Mouse (Mus musculus): ENCODE data around the gene Asb14. TPM values are rescaled to one million over a fixed set of nuclear protein-coding genes. Genes with fewer than 3 reads are reported as not detected.
"Not testable (repeated sequence)": the region's sequence is repeated elsewhere in the genome, so short reads cannot be mapped to it uniquely, and the experiment has no call there.

Asb14 gene
- polyA plus RNA-seq, 1 experiment = not detected

DNA sequence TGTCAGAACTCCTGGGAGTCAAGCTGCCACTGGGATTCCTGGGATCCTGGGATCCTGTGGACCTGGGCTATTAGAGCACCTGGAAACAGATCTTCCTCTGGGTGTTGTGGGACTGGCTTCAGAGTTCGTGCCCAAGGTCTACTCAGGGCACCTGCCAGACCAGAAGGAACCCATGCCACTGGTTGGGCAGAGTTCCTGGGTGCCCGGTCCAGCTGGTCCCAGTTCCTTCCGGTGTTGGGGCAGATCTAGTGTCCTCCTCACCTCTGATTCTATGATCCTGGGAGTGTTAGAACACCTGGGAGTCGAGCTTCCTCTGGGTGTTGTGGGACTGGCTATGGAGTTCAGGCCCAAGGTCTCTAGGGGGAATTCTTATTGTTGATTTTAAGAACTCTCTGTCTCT is 13.0 kb downstream of the Asb14 start:
- no peak for DNase-seq (ENCODE audit: low read depth in 1 of 2, low spot score in 2 of 2)
- H3K36me3 ChIP-seq (ENCODE audit: control insufficient read depth, insufficient read depth, low read length) = no peaks in the 10 kb centered on the region
- no peak overlapping the region for H3K4me3 ChIP-seq (ENCODE audit: extremely low read depth, insufficient read depth, insufficient read length)
- 88% methylated on average over 4 of the region's 4 CpGs for WGBS
- H3K27ac ChIP-seq (ENCODE audit: insufficient read depth, low read length) = no peak overlapping the region
- H3K27me3 ChIP-seq (ENCODE audit: control insufficient read depth, insufficient read depth, low read length) = no peaks in the 10 kb centered on the region
- TF ChIP-seq CTCF (IDR thresholded peaks at IDR 0.05; ENCODE audit: extremely low read depth, insufficient read depth, insufficient read length, insufficient replicate concordance) = no peak
- no peak for TF ChIP-seq POLR2A (IDR thresholded peaks at IDR 0.05; ENCODE audit: low read depth, low read length)
- H3K4me1 ChIP-seq (ENCODE audit: control insufficient read depth, insufficient read depth, insufficient read length) = no peaks in the 10 kb centered on the region

DNA sequence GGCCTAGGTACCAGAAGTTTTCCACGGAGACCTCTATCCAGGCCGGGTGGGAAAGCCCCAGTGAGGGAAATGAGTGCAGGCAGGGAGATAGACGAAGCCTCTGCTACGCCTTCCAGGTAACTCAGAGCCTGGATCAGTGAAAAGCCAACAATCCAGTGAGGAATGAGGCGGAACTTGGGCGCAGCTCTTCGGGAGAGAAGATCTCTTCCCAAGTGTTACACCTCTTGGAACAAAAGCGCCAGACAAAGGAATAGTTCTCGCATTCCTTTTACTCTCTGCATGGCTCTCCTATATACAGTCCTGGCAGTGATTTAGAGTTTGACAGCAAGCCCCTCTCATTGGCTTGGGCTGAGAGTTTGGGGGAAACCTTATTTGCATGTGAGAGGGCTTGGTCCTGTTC is 16.1 kb downstream of the Asb14 start:
- H3K27ac ChIP-seq (ENCODE audit: insufficient read depth, low read length); H3K27me3 ChIP-seq (ENCODE audit: control insufficient read depth, insufficient read depth, low read length); H3K4me1 ChIP-seq (ENCODE audit: control insufficient read depth, insufficient read depth, insufficient read length); H3K36me3 ChIP-seq (ENCODE audit: control insufficient read depth, insufficient read depth, low read length); H3K4me3 ChIP-seq (ENCODE audit: extremely low read depth, insufficient read depth, insufficient read length); DNase-seq (ENCODE audit: low read depth in 1 of 2, low spot score in 2 of 2): not testable (repeated sequence)
- WGBS = 87% methylated on average over 9 of the region's 9 CpGs

DNA sequence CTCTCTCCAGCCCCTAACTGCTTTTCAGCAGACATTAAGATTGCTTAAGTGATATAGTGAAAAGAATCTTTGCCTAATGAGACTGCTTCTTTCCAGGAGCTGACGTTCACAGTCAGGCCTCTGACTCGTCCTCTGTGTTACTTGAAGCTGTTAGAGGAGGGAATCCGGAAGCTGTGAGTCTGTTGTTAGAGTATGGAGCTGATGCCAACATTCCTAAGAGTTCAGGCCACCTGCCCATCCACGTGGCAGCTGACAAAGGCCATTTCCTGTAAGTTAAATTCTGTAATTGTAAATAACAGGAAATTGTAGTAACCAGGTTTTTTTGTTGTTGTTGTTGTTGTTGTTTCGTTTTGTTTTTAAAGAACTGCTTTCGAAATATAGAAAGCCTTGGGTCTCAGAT is 16.8 kb downstream of the Asb14 start:
- no peak for DNase-seq (ENCODE audit: low read depth in 1 of 2, low spot score in 2 of 2)
- no peak for TF ChIP-seq CTCF (IDR thresholded peaks at IDR 0.05; ENCODE audit: extremely low read depth, insufficient read depth, insufficient read length, insufficient replicate concordance)
- TF ChIP-seq POLR2A (IDR thresholded peaks at IDR 0.05; ENCODE audit: low read depth, low read length) = no peak
- 75% methylated on average over 6 of the region's 6 CpGs for WGBS
- Histone ChIP-seq H3K4me1 (ENCODE audit: control insufficient read depth, insufficient read depth, insufficient read length) (no peaks in the 10 kb centered on the region), H3K27ac (ENCODE audit: insufficient read depth, low read length) (no peak overlapping the region), H3K36me3 (ENCODE audit: control insufficient read depth, insufficient read depth, low read length) (no peaks in the 10 kb centered on the region; the same call in 1 of the 2 replicates), H3K4me3 (ENCODE audit: extremely low read depth, insufficient read depth, insufficient read length) (no peak overlapping the region), H3K27me3 (ENCODE audit: control insufficient read depth, insufficient read depth, low read length) (no peaks in the 10 kb centered on the region)

DNA sequence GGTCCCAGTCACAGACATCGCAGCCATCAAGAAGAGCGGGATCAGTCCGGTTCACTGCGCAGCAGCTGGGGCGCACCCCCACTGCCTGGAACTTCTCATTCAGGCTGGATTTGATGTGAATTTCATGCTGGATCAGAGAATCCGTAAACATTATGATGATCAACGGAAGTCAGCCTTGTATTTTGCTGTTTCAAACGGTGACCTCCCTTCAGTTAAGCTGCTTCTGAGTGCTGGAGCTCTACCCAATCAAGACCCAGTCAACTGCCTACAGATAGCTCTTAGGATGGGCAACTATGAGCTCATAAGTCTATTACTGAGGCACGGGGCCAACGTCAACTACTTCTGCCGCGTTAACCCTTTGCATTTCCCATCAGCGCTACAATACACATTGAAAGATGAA is 17.5 kb downstream of the Asb14 start:
- no peaks in the 10 kb centered on the region for H3K4me1 ChIP-seq (ENCODE audit: control insufficient read depth, insufficient read depth, insufficient read length)
- no peak overlapping the region for H3K4me3 ChIP-seq (ENCODE audit: extremely low read depth, insufficient read depth, insufficient read length)
- 93% methylated on average over 13 of the region's 13 CpGs for WGBS
- no peak for TF ChIP-seq CTCF (IDR thresholded peaks at IDR 0.05; ENCODE audit: extremely low read depth, insufficient read depth, insufficient read length, insufficient replicate concordance)
- TF ChIP-seq POLR2A (IDR thresholded peaks at IDR 0.05; ENCODE audit: low read depth, low read length) = no peak
- H3K36me3 ChIP-seq (ENCODE audit: control insufficient read depth, insufficient read depth, low read length) = no peaks in the 10 kb centered on the region; the same call in 1 of the 2 replicates
- H3K27me3 ChIP-seq (ENCODE audit: control insufficient read depth, insufficient read depth, low read length) = no peaks in the 10 kb centered on the region
- H3K27ac ChIP-seq (ENCODE audit: insufficient read depth, low read length) = no peak overlapping the region
- DNase-seq (ENCODE audit: low read depth in 1 of 2, low spot score in 2 of 2) = no peak

DNA sequence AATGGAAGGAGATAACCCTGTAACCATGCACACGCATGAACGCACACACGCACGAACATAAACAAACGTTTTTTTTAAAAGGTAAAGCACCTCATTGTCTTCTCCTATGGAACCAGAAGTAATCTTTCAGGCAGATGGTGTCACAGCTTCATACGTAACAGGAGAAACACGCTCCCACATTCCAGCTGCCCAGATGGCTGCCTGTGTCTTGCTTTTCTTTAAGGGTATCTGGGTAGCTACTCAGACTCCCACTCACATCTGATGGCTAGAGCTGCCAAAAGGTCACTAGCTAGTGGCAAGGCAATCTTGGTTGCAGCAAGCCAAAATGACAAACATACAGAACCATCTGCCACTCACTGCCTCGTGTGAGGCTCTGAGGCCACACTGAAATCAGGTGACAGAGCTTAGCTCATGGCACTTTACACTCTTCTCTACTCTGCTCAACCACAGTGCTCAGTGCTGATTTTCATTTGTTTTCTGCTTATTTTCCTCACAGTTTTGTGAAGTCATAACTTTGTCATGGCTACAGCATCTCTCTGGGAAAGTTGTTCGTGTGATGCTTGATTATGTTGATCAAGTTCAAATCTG is 19.4 kb downstream of the Asb14 start:
- no peak for DNase-seq (ENCODE audit: low read depth in 1 of 2, low spot score in 2 of 2)
- Histone ChIP-seq H3K4me1 (ENCODE audit: control insufficient read depth, insufficient read depth, insufficient read length) (no peaks in the 10 kb centered on the region), H3K27me3 (ENCODE audit: control insufficient read depth, insufficient read depth, low read length) (no peaks in the 10 kb centered on the region), H3K4me3 (ENCODE audit: extremely low read depth, insufficient read depth, insufficient read length) (no peak overlapping the region), H3K27ac (ENCODE audit: insufficient read depth, low read length) (no peak overlapping the region), H3K36me3 (ENCODE audit: control insufficient read depth, insufficient read depth, low read length) (no peaks in the 10 kb centered on the region; the same call in 1 of the 2 replicates)
- WGBS = 90% methylated on average over 9 of the region's 9 CpGs
- no peak for TF ChIP-seq POLR2A (IDR thresholded peaks at IDR 0.05; ENCODE audit: low read depth, low read length)
- no peak for TF ChIP-seq CTCF (IDR thresholded peaks at IDR 0.05; ENCODE audit: extremely low read depth, insufficient read depth, insufficient read length, insufficient replicate concordance)

DNA sequence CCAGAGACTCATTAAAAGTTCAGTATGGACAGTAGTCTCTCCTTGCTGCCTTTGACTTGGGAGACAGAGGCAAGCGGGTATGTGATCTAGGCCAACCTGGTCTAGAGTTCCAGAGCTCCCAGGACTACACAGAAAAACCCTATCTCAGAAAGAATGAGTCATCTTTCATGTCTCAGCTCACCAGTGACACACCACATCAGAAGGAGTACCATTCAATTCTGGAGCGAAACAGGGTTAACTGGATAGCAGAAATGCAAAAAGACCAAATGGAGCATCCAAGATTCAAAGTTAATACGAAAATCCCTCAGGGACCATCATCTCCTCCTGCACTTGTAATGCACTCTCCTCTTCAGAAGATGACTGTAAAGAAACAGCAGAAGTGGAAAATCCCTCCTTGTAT is 25.0 kb downstream of the Asb14 start:
- Histone ChIP-seq H3K27me3 (ENCODE audit: control insufficient read depth, insufficient read depth, low read length) (no peaks in the 10 kb centered on the region), H3K36me3 (ENCODE audit: control insufficient read depth, insufficient read depth, low read length) (peaks cover 15% of the 10 kb centered on the region), H3K27ac (ENCODE audit: insufficient read depth, low read length) (no peak overlapping the region), H3K4me1 (ENCODE audit: control insufficient read depth, insufficient read depth, insufficient read length) (no peaks in the 10 kb centered on the region), H3K4me3 (ENCODE audit: extremely low read depth, insufficient read depth, insufficient read length) (no peak overlapping the region)
- WGBS = 88% methylated on average over 3 of the region's 3 CpGs
- DNase-seq (ENCODE audit: low read depth in 1 of 2, low spot score in 2 of 2) = no peak
- TF ChIP-seq POLR2A (IDR thresholded peaks at IDR 0.05; ENCODE audit: low read depth, low read length) (no peak), CTCF (IDR thresholded peaks at IDR 0.05; ENCODE audit: extremely low read depth, insufficient read depth, insufficient read length, insufficient replicate concordance) (no peak)

DNA sequence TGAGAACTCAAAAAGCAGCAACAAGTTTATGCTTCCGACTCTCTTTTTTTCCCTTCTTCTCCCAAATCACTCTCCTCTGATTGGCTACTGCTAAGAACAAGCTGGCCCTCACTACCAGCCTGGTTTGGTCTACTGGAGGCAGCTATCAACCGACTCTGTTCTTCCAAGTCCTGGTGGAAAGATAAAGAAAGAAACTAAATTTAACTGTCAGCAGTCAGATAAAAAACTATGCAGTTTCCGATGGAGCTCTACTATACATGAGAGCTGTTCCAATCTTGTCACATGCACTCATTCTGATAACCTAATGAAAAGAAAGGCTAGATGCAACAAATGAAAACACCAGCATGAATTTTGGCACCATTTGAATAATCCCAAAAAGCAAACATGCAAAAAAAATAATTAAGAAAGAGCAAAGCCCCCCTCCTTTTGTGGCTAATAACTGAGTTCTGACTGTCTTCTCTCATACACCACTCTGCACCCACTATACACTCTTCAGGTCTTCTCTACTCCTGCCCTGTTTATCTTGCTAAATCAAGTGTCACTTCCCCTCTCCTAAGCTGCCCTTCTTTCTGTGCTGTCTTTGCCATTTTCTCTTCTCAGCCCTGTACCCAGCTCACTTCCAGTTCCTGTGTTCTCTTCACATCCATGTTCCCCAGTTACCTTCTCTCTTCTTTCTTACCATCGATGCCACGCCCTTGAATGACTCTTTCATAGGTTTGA is 29.5 kb downstream of the Asb14 start:
- no peak for TF ChIP-seq POLR2A (IDR thresholded peaks at IDR 0.05; ENCODE audit: low read depth, low read length)
- no peak for TF ChIP-seq CTCF (IDR thresholded peaks at IDR 0.05; ENCODE audit: extremely low read depth, insufficient read depth, insufficient read length, insufficient replicate concordance)
- H3K27ac ChIP-seq (ENCODE audit: insufficient read depth, low read length) = no peak overlapping the region
- no peak for DNase-seq (ENCODE audit: low read depth in 1 of 2, low spot score in 2 of 2)
- H3K4me3 ChIP-seq (ENCODE audit: extremely low read depth, insufficient read depth, insufficient read length) = no peak overlapping the region
- WGBS = 90% methylated on average over 5 of the region's 5 CpGs
- H3K27me3 ChIP-seq (ENCODE audit: control insufficient read depth, insufficient read depth, low read length) = no peaks in the 10 kb centered on the region
- H3K4me1 ChIP-seq (ENCODE audit: control insufficient read depth, insufficient read depth, insufficient read length) = no peaks in the 10 kb centered on the region
- peaks cover 24% of the 10 kb centered on the region for H3K36me3 ChIP-seq (ENCODE audit: control insufficient read depth, insufficient read depth, low read length)

Data from spleen, adult 2 months (tissue).